Mouse (Mus musculus): ENCODE results near the gene Usp17le.
"Not testable (repeated sequence)": the region's sequence is repeated elsewhere in the genome, so short reads cannot be mapped to it uniquely, and the experiment has no call there.

DNA sequence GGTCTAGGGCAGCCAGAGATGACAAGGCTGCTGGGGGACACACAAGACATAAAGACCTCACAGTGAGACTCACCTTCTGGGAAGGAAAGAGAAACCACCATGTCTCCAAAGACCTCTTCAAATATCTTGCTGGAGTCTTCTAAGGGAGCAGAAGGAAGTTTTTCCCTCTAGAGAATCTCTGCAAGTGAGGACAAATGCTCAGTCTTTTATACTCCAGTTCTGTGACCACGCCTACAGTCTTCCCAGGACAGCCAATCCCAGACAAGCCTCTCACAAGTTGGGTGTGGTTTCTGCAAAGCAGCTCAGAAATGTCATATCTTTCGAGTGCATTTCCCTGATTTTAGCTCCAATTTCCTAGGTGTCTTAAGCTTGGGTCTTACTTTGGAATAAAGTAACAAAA is at the start of gene Usp17le:
- TF ChIP-seq CTCF (IDR thresholded peaks at IDR 0.05); EP300 (IDR thresholded peaks at IDR 0.05; ENCODE audit: insufficient read depth, low read depth, low read length): not testable (repeated sequence)

Measured in heart, adult 2 months (tissue).